Mouse (Mus musculus) CD8-positive naive resting alpha-beta T cell, adult 2 months (primary cell): Measurements from ENCODE around the gene Bend5.
A peak's percentile ranks its signal among the peaks of the same experiment; 100 is the strongest.

Source experiments
- DNase-seq, 2 experiments: peaks; one replicate each; pipeline ENCODE4 v3.0.0; 2022; ENCODE audit warnings: low read depth in 2 of 2, low spot score in 2 of 2

Bend5 gene

GRCm38 (mm10) chr4:111414818-111415488 lies at the start of gene Bend5:
TSS of gene Bend5 (plus strand) at chr4:111415006.
- DNase-seq = peak; percentile 71 to 75

GRCm38 (mm10) chr4:111367771-111368170 lies 47.0 kb upstream of the Bend5 start:
- no peak for DNase-seq

GRCm38 (mm10) chr4:111377159-111377558 lies 37.6 kb upstream of the Bend5 start:
- DNase-seq = no peak

GRCm38 (mm10) chr4:111378071-111378470 lies 36.7 kb upstream of the Bend5 start:
- no peak for DNase-seq

- no peak for DNase-seq
These were observed 31.7 kb upstream of the Bend5 start for GRCm38 (mm10) chr4:111383101-111383500.

- no peak for DNase-seq
These were observed 24.1 kb upstream of the Bend5 start for GRCm38 (mm10) chr4:111390736-111391135.

GRCm38 (mm10) chr4:111399784-111400183 lies 15.0 kb upstream of the Bend5 start:
- no peak for DNase-seq

GRCm38 (mm10) chr4:111400676-111401075 lies 14.1 kb upstream of the Bend5 start:
- no peak for DNase-seq

GRCm38 (mm10) chr4:111403243-111403642 lies 11.6 kb upstream of the Bend5 start:
- no peak for DNase-seq

- no peak for DNase-seq
These were observed 4.1 kb upstream of the Bend5 start for GRCm38 (mm10) chr4:111410731-111411130.

- no peak for DNase-seq
These were observed 407 bp upstream of the Bend5 start for GRCm38 (mm10) chr4:111414399-111414798.

- DNase-seq = peak in 1 of 2 experiments; percentile 1
These were observed 1.3 kb downstream of the Bend5 start for GRCm38 (mm10) chr4:111416126-111416525.

- DNase-seq = no peak
These were observed 1.7 kb downstream of the Bend5 start for GRCm38 (mm10) chr4:111416551-111416950.

- DNase-seq = no peak
These were observed 2.9 kb downstream of the Bend5 start for GRCm38 (mm10) chr4:111417716-111418115.

- DNase-seq = no peak
These were observed 4.7 kb downstream of the Bend5 start for GRCm38 (mm10) chr4:111419476-111419875.

GRCm38 (mm10) chr4:111420031-111420430 lies 5.2 kb downstream of the Bend5 start:
- DNase-seq = no peak

GRCm38 (mm10) chr4:111420955-111421354 lies 6.1 kb downstream of the Bend5 start:
- no peak for DNase-seq

GRCm38 (mm10) chr4:111421785-111422184 lies 7.0 kb downstream of the Bend5 start:
- DNase-seq = no peak

GRCm38 (mm10) chr4:111424371-111424950 lies 9.7 kb downstream of the Bend5 start:
- DNase-seq = no peak

- no peak for DNase-seq
These were observed 10.4 kb downstream of the Bend5 start for GRCm38 (mm10) chr4:111425170-111425569.

GRCm38 (mm10) chr4:111431186-111431585 lies 16.4 kb downstream of the Bend5 start:
- no peak for DNase-seq

GRCm38 (mm10) chr4:111432013-111432412 lies 17.2 kb downstream of the Bend5 start:
- DNase-seq = no peak

- DNase-seq = no peak
These were observed 17.6 kb downstream of the Bend5 start for GRCm38 (mm10) chr4:111432417-111432816.
